Mouse (Mus musculus): ENCODE data around the gene Vps29.

Vps29 gene

GRCm38 (mm10) chr5:122353807-122354491 is at the start of gene Vps29, which contains the start of gene Rad9b:
TSS of gene Vps29 (plus strand) at chr5:122354369.
TSS of gene Rad9b (minus strand) at chr5:122354233.
- in situ Hi-C loops (cut with MboI, MseI) = loop anchor here (5.0 kb wide), 1 partner anchor 87 kb away; no protein-coding TSS in a partner anchor

- in situ Hi-C loops (cut with MboI, MseI) = no loop called here
Measured at GRCm38 (mm10) chr5:122304541-122304940, 49.6 kb upstream of the Vps29 start.

- in situ Hi-C loops (cut with MboI, MseI) = no loop called here
Measured at GRCm38 (mm10) chr5:122305472-122305871, 48.7 kb upstream of the Vps29 start.

GRCm38 (mm10) chr5:122306536-122306935 is 47.6 kb upstream of the Vps29 start:
- in situ Hi-C loops (cut with MboI, MseI) = no loop called here

GRCm38 (mm10) chr5:122310699-122311098 is 43.5 kb upstream of the Vps29 start:
- in situ Hi-C loops (cut with MboI, MseI) = no loop called here

- in situ Hi-C loops (cut with MboI, MseI) = no loop called here
Measured at GRCm38 (mm10) chr5:122311692-122312091, 42.5 kb upstream of the Vps29 start.

- in situ Hi-C loops (cut with MboI, MseI) = no loop called here
Measured at GRCm38 (mm10) chr5:122312346-122312745, 41.8 kb upstream of the Vps29 start.

GRCm38 (mm10) chr5:122312942-122313684 is 41.1 kb upstream of the Vps29 start:
- in situ Hi-C loops (cut with MboI, MseI) = no loop called here

GRCm38 (mm10) chr5:122314966-122315667 is 39.1 kb upstream of the Vps29 start:
- in situ Hi-C loops (cut with MboI, MseI) = loop anchor here (5.0 kb wide), 1 partner anchor 48 kb away; no protein-coding TSS in a partner anchor

- in situ Hi-C loops (cut with MboI, MseI) = loop anchor here (5.0 kb wide), 1 partner anchor 50 kb away; no protein-coding TSS in a partner anchor
Measured at GRCm38 (mm10) chr5:122317329-122318045, 36.7 kb upstream of the Vps29 start.

GRCm38 (mm10) chr5:122318100-122318499 is 36.1 kb upstream of the Vps29 start:
- in situ Hi-C loops (cut with MboI, MseI) = loop anchor here (5.0 kb wide), 1 partner anchor 51 kb away; no protein-coding TSS in a partner anchor

GRCm38 (mm10) chr5:122318976-122319375 is 35.2 kb upstream of the Vps29 start:
- in situ Hi-C loops (cut with MboI, MseI) = loop anchor here (5.0 kb wide), 1 partner anchor 52 kb away; no protein-coding TSS in a partner anchor

- in situ Hi-C loops (cut with MboI, MseI) = loop anchor here (5.0 kb wide), 1 partner anchor 52 kb away; no protein-coding TSS in a partner anchor
Measured at GRCm38 (mm10) chr5:122319474-122320204, 34.5 kb upstream of the Vps29 start.

GRCm38 (mm10) chr5:122320205-122320781 is 33.9 kb upstream of the Vps29 start:
- in situ Hi-C loops (cut with MboI, MseI) = no loop called here

- in situ Hi-C loops (cut with MboI, MseI) = no loop called here
Measured at GRCm38 (mm10) chr5:122323523-122323922, 30.6 kb upstream of the Vps29 start.

GRCm38 (mm10) chr5:122324608-122325431 is 29.3 kb upstream of the Vps29 start:
- in situ Hi-C loops (cut with MboI, MseI) = no loop called here

- in situ Hi-C loops (cut with MboI, MseI) = no loop called here
Measured at GRCm38 (mm10) chr5:122325477-122325876, 28.7 kb upstream of the Vps29 start.

- in situ Hi-C loops (cut with MboI, MseI) = no loop called here
Measured at GRCm38 (mm10) chr5:122327283-122327682, 26.9 kb upstream of the Vps29 start.

GRCm38 (mm10) chr5:122330269-122330668 is 23.9 kb upstream of the Vps29 start:
- in situ Hi-C loops (cut with MboI, MseI) = no loop called here
